Comparison of ENCODE assay signal across 32 mouse cellular contexts in the genomic region with DNA sequence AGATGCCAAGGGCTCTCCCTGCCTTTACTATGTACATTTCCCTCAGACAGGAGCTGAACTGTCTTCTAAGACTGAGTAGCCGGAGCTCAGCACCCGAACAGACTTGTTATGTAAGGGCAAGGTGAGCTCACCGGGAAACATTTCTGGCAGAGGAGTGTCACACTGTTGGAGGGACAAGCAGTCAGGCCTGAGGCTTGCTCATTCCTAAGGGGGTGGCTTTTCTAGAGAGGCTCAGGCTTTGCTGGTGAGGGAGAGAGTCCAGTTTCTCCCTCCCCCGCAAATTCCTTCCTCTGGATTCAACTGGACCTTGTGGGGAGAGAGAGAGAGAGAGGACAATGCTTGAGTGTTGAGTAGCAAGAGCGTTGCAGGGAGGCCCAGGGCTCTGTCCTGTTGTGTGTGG. TPM values are rescaled to one million over a fixed set of nuclear protein-coding genes. Genes with fewer than 3 reads are reported as not detected.
DNase-seq lines count a peak whose midpoint lies in the region; ATAC-seq and TF ChIP-seq lines count a peak whose summit lies in the region.
"Had no signal": no experiment of that assay in that cellular context is flagged by ENCODE, and none has a peak within 500 bp of the region (broad histone marks: within the 10 kb centered on the region; RNA-seq: fewer than 3 reads in every experiment).

No protein-coding gene starts in this region.

- H3K9me3 ChIP-seq in heart, embryonic 10.5 days = no peaks in the 10 kb centered on the region
- no peaks in the 10 kb centered on the region for H3K9me3 ChIP-seq in lung, postnatal 0 days (ENCODE audit: low read length)
- no peaks in the 10 kb centered on the region for H3K9me3 ChIP-seq in midbrain, embryonic 11.5 days (ENCODE audit: control insufficient read depth, low read length)
- H3K9me3 ChIP-seq: embryonic facial prominence, embryonic 12.5 days; forebrain, embryonic 12.5 days; hindbrain, embryonic 10.5 days; hindbrain, embryonic 15.5 days; kidney, embryonic 15.5 days; liver, embryonic 12.5 days; midbrain, embryonic 12.5 days; neural tube, embryonic 15.5 days had no signal

- H3K9ac ChIP-seq in lung, postnatal 0 days (replicated peaks; ENCODE audit: low read depth) = no peak overlapping the region
- no peak overlapping the region for H3K9ac ChIP-seq in midbrain, embryonic 11.5 days (ENCODE audit: low read length)
- H3K9ac ChIP-seq: embryonic facial prominence, embryonic 12.5 days; forebrain, embryonic 12.5 days; hindbrain, embryonic 15.5 days; kidney, embryonic 15.5 days; liver, embryonic 12.5 days; liver, postnatal 0 days; midbrain, embryonic 12.5 days; neural tube, embryonic 15.5 days had no signal

- no peak for TF ChIP-seq EP300 in lung, postnatal 0 days (IDR thresholded peaks at IDR 0.05)

- H3K4me2 ChIP-seq in lung, postnatal 0 days (replicated peaks; ENCODE audit: low read depth, low read length) = no peak overlapping the region
- no peak overlapping the region for H3K4me2 ChIP-seq in midbrain, embryonic 11.5 days
- H3K4me2 ChIP-seq: embryonic facial prominence, embryonic 12.5 days; forebrain, embryonic 12.5 days; hindbrain, embryonic 15.5 days; kidney, embryonic 15.5 days; liver, embryonic 12.5 days; midbrain, embryonic 12.5 days; neural tube, embryonic 15.5 days had no signal

- H3K4me3 ChIP-seq in heart, embryonic 10.5 days = no peak overlapping the region
- H3K4me3 ChIP-seq in lung, postnatal 0 days (ENCODE audit: low read depth, low read length) = no peak overlapping the region
- no peak overlapping the region for H3K4me3 ChIP-seq in midbrain, embryonic 11.5 days (ENCODE audit: low read depth, low read length)
- H3K4me3 ChIP-seq: embryonic facial prominence, embryonic 12.5 days; forebrain, embryonic 12.5 days; hindbrain, embryonic 10.5 days; hindbrain, embryonic 15.5 days; kidney, embryonic 15.5 days; liver, embryonic 12.5 days; midbrain, embryonic 12.5 days; neural tube, embryonic 15.5 days had no signal

- no peaks in the 10 kb centered on the region for H3K27me3 ChIP-seq in heart, embryonic 10.5 days (ENCODE audit: insufficient read depth, poor library complexity, severe bottlenecking)
- no peaks in the 10 kb centered on the region for H3K27me3 ChIP-seq in lung, postnatal 0 days (replicated peaks; ENCODE audit: insufficient read depth, low read length)
- no peaks in the 10 kb centered on the region; the same call in 1 of the 2 replicates for H3K27me3 ChIP-seq in midbrain, embryonic 11.5 days (ENCODE audit: control insufficient read depth, insufficient read depth, low read length)
- H3K27me3 ChIP-seq: embryonic facial prominence, embryonic 12.5 days; forebrain, embryonic 12.5 days; hindbrain, embryonic 15.5 days; kidney, embryonic 15.5 days; midbrain, embryonic 12.5 days; neural tube, embryonic 15.5 days had no signal

- peak overlapping the region; percentile 50; the same call in 1 of the 2 replicates for H3K27ac ChIP-seq in heart, embryonic 10.5 days
- no peak overlapping the region for H3K27ac ChIP-seq in lung, postnatal 0 days (ENCODE audit: low read length)
- H3K27ac ChIP-seq in midbrain, embryonic 11.5 days (ENCODE audit: low read depth, low read length) = no peak overlapping the region
- H3K27ac ChIP-seq: embryonic facial prominence, embryonic 12.5 days; forebrain, embryonic 12.5 days; hindbrain, embryonic 10.5 days; hindbrain, embryonic 15.5 days; kidney, embryonic 15.5 days; liver, embryonic 12.5 days; midbrain, embryonic 12.5 days; neural tube, embryonic 15.5 days; stomach, postnatal 0 days had no signal

- H3K36me3 ChIP-seq in heart, embryonic 10.5 days = no peaks in the 10 kb centered on the region
- no peaks in the 10 kb centered on the region for H3K36me3 ChIP-seq in lung, postnatal 0 days (ENCODE audit: insufficient read depth, low read length)
- H3K36me3 ChIP-seq in midbrain, embryonic 11.5 days (ENCODE audit: control insufficient read depth, insufficient read depth, low read length) = no peaks in the 10 kb centered on the region
- H3K36me3 ChIP-seq: embryonic facial prominence, embryonic 12.5 days; forebrain, embryonic 12.5 days; hindbrain, embryonic 10.5 days; hindbrain, embryonic 15.5 days; kidney, embryonic 15.5 days; liver, embryonic 12.5 days; midbrain, embryonic 12.5 days; neural tube, embryonic 15.5 days had no signal

- peak; percentile 73 for ATAC-seq in lung, postnatal 0 days
- ATAC-seq in midbrain, embryonic 11.5 days (ENCODE audit: low FRiP score) = no peak
- ATAC-seq: CD4-positive, CD25-positive, alpha-beta regulatory T cell, adult 4 months; inflammation-experienced regulatory T-cells, adult 6 months; liver, embryonic 12.5 days; liver, postnatal 0 days had no signal

- DNase-seq in heart, embryonic 10.5 days (ENCODE audit: low spot score) = no peak
- DNase-seq in heart, adult 11 months = no peak
- peak; percentile 58 for DNase-seq in lung, postnatal 0 days (ENCODE audit: low spot score)
- DNase-seq in lung, postnatal 10 days = no peak
- DNase-seq in brain, adult 2 months (ENCODE audit: low read depth, low spot score) = peak; percentile 59
- no peak for DNase-seq in ovary, postnatal 14 days (ENCODE audit: low spot score)
- DNase-seq in midbrain, embryonic 11.5 days (ENCODE audit: low spot score, missing footprints) = no peak
- DNase-seq in adrenal gland, postnatal 14 days = no peak
- DNase-seq: adrenal gland, postnatal 25 days; cerebellum, postnatal 36 days; embryo, embryonic 11 days; gastrocnemius, postnatal 10 days; heart, postnatal 10 days; kidney, adult 11 months; left cerebral cortex, postnatal 4 days; liver, postnatal 0 days; lung, postnatal 14 days; right cerebral cortex, adult 18-20 months; right cerebral cortex, postnatal 4 days; thymus, adult 18-20 months; thymus, postnatal 25 days had no signal

- H3K4me1 ChIP-seq in heart, embryonic 10.5 days = peaks cover 33% of the 10 kb centered on the region
- H3K4me1 ChIP-seq in lung, postnatal 0 days (ENCODE audit: insufficient read depth, low read depth, low read length) = no peaks in the 10 kb centered on the region; the same call in 1 of the 2 replicates
- H3K4me1 ChIP-seq in midbrain, embryonic 11.5 days (ENCODE audit: control insufficient read depth, insufficient read depth, low read length) = no peaks in the 10 kb centered on the region
- H3K4me1 ChIP-seq: embryonic facial prominence, embryonic 12.5 days; forebrain, embryonic 12.5 days; hindbrain, embryonic 15.5 days; liver, embryonic 12.5 days; midbrain, embryonic 12.5 days; neural tube, embryonic 15.5 days had no signal

- no peak for TF ChIP-seq CTCF in lung, postnatal 0 days (IDR thresholded peaks at IDR 0.05)

- 59% methylated on average over 5 of the region's 5 CpGs for WGBS in heart, embryonic 10.5 days
- 58% methylated on average over 5 of the region's 5 CpGs for WGBS in lung, postnatal 0 days
- 85% methylated on average over 5 of the region's 5 CpGs for WGBS in midbrain, embryonic 11.5 days

RNA-seq across cellular contexts. Expression of a gene that starts 46.4 kb away (rescaled TPM):
- 11.9 and 15.9 TPM in 2 replicates for polyA plus RNA-seq in heart, embryonic 10.5 days (2016; fragmentation: Nextera tagmentation; extraction: Ambion mirVana)
- 10.6 and 10.9 TPM in 2 replicates for polyA plus RNA-seq in lung, postnatal 0 days (2015; fragmentation: Nextera tagmentation; extraction: Ambion mirVana)
- 1.9 and 2.9 TPM in 2 replicates for polyA plus RNA-seq in midbrain, embryonic 11.5 days (2014; fragmentation: Nextera tagmentation; extraction: Ambion mirVana)
- 8.5 and 11.8 TPM in 2 replicates for total RNA-seq in adrenal gland, postnatal 14 days (2021)

Comparison
In these comparisons a context has a peak if more than half of its experiments do, and no peak if none do; other contexts are left out.
1. DNase-seq: peak in lung, postnatal 0 days (single experiment) and brain, adult 2 months (single experiment); none in heart, embryonic 10.5 days (single experiment), heart, adult 11 months (single experiment), lung, postnatal 10 days (single experiment), ovary, postnatal 14 days (single experiment), midbrain, embryonic 11.5 days (single experiment) and adrenal gland, postnatal 14 days (single experiment).